Mouse (Mus musculus) lung, embryonic 14.5 days (tissue): ENCODE data around the gene Rpf1. TPM values are rescaled to one million over a fixed set of nuclear protein-coding genes. Genes with fewer than 3 reads are reported as not detected.

ENCODE experiments used
- ATAC-seq: fragments of 200-750 bp; cut with Nextera tagmentation; 2 replicates; pipeline ENCODE4 v1.8.0; 2017; ENCODE audit warnings: mild to moderate bottlenecking, moderate TSS enrichment, moderate library complexity; ENCODE audit not compliant: insufficient read depth
- DNase-seq: peaks from one replicate; pipeline ENCODE4 v3.0.0-alpha.2; 2015
- H3K27ac ChIP-seq: fragments of 300-500 bp; sonication (generic); 2 replicates; pipeline ENCODE4 v1.5.1; 2014; ENCODE audit warnings: low read depth, mild to moderate bottlenecking, moderate library complexity
- H3K27me3 ChIP-seq: fragments of 300-500 bp; sonication (generic); 2 replicates; pipeline ENCODE4 v1.6.1; 2014; ENCODE audit warnings: low read length, control low read depth; ENCODE audit not compliant: insufficient read depth
- H3K36me3 ChIP-seq: fragments of 300-500 bp; sonication (generic); 2 replicates; pipeline ENCODE4 v1.6.1; 2014; ENCODE audit warnings: control low read depth; ENCODE audit not compliant: insufficient read depth
- H3K4me1 ChIP-seq: fragments of 300-500 bp; sonication (generic); 2 replicates; pipeline ENCODE4 v1.6.1; 2014; ENCODE audit warnings: antibody characterized with exemption, control low read depth; ENCODE audit not compliant: insufficient read depth
- H3K4me2 ChIP-seq: fragments of 300-500 bp; sonication (generic); 2 replicates; pipeline ENCODE4 v1.6.1; 2014; ENCODE audit warnings: mild to moderate bottlenecking
- H3K4me3 ChIP-seq: fragments of 300-500 bp; sonication (generic); 2 replicates; pipeline ENCODE4 v1.5.1; 2014; ENCODE audit warnings: low read depth, low read length
- H3K9ac ChIP-seq: fragments of 300-500 bp; sonication (generic); 2 replicates; pipeline ENCODE4 v1.6.1; 2014
- H3K9me3 ChIP-seq: fragments of 300-500 bp; sonication (generic); 2 replicates; pipeline ENCODE4 v1.6.1; 2016; ENCODE audit warnings: low read depth, low read length, control low read depth
- CTCF ChIP-seq: IDR thresholded peaks from 2 replicates; pipeline ENCODE4 v1.5.1; 2016; ENCODE audit warnings: antibody characterized with exemption, low read depth
- WGBS: fragments of 180-500 bp; shearing (Covaris S2); extraction: QIAGEN DNeasy Blood & Tissue Kit; methylation state at CpG from one replicate; pipeline ENCODE4 v1.1.7; 2014; 5-methylcytosine and 5-hydroxymethylcytosine counted together
- polyA plus RNA-seq: library from polyadenylated mRNA; unstranded; fragments of >200 nt; fragmentation: Nextera tagmentation; extraction: Ambion mirVana; gene quantifications from 2 replicates; pipeline ENCODE4 v1.2.1, GENCODE M21; 2014

Gene Rpf1
- polyA plus RNA-seq, 1 experiment from 2014 or later: 55.7 TPM

GRCm38 (mm10) chr3:146534986-146535385, 13.8 kb upstream of the Rpf1 start:
- TF ChIP-seq CTCF: no peak
- no peaks in the 10 kb centered on the region for H3K36me3 ChIP-seq
- no peak overlapping the region for H3K27ac ChIP-seq
- ATAC-seq (no peak), DNase-seq (no peak)
- no peaks in the 10 kb centered on the region for H3K4me1 ChIP-seq
- H3K4me2 ChIP-seq: no peak overlapping the region
- WGBS: 63% methylated on average over 6 of the region's 6 CpGs
- H3K27me3 ChIP-seq: no peaks in the 10 kb centered on the region
- H3K9ac ChIP-seq: no peak overlapping the region
- H3K9me3 ChIP-seq: no peaks in the 10 kb centered on the region
- H3K4me3 ChIP-seq: no peak overlapping the region

GRCm38 (mm10) chr3:146528335-146528734, 7.1 kb upstream of the Rpf1 start:
- ATAC-seq (no peak), DNase-seq (no peak)
- Histone ChIP-seq H3K4me2 (no peak overlapping the region), H3K4me3 (no peak overlapping the region), H3K36me3 (no peaks in the 10 kb centered on the region), H3K27me3 (no peaks in the 10 kb centered on the region), H3K9me3 (no peaks in the 10 kb centered on the region), H3K9ac (no peak overlapping the region), H3K27ac (no peak overlapping the region), H3K4me1 (no peaks in the 10 kb centered on the region)
- WGBS: 45% methylated on average over 2 of the region's 2 CpGs
- TF ChIP-seq CTCF: no peak

- H3K4me1 ChIP-seq: no peaks in the 10 kb centered on the region
- H3K9ac ChIP-seq: peak overlapping the region; percentile 83
- peak overlapping the region; percentile 98 for H3K27ac ChIP-seq
- TF ChIP-seq CTCF: no peak
- peak overlapping the region; percentile 74 for H3K4me3 ChIP-seq
- DNase-seq (no peak), ATAC-seq (no peak)
- no peaks in the 10 kb centered on the region for H3K9me3 ChIP-seq
- 8% methylated on average over 8 of the region's 8 CpGs for WGBS
- H3K27me3 ChIP-seq: no peaks in the 10 kb centered on the region
- peaks cover 25% of the 10 kb centered on the region for H3K36me3 ChIP-seq
- H3K4me2 ChIP-seq: peak overlapping the region; percentile 76
Observed at GRCm38 (mm10) chr3:146521652-146522020, 407 bp upstream of the Rpf1 start.

- DNase-seq (no peak), ATAC-seq (peak; percentile 9; the same call in 1 of the 2 replicates)
- WGBS: 28% methylated on average over 5 of the region's 5 CpGs
- Histone ChIP-seq H3K27ac (peak overlapping the region; percentile 98), H3K9ac (peak overlapping the region; percentile 83), H3K4me3 (peak overlapping the region; percentile 74), H3K36me3 (peaks cover 30% of the 10 kb centered on the region), H3K4me2 (peak overlapping the region; percentile 76), H3K4me1 (no peaks in the 10 kb centered on the region), H3K27me3 (no peaks in the 10 kb centered on the region), H3K9me3 (no peaks in the 10 kb centered on the region)
- 0 out of 2 replicates have a peak, but pooled peaks have one; percentile 6 for TF ChIP-seq CTCF
Observed at GRCm38 (mm10) chr3:146520226-146520797, 917 bp downstream of the Rpf1 start.

- no peak for DNase-seq
- Histone ChIP-seq H3K9me3 (no peaks in the 10 kb centered on the region), H3K27me3 (no peaks in the 10 kb centered on the region), H3K4me2 (no peak overlapping the region), H3K4me3 (no peak overlapping the region), H3K36me3 (peaks cover 81% of the 10 kb centered on the region), H3K4me1 (peaks cover 3% of the 10 kb centered on the region; the same call in 1 of the 2 replicates), H3K27ac (no peak overlapping the region), H3K9ac (no peak overlapping the region)
- WGBS: 96% methylated on average over 7 of the region's 7 CpGs
- ATAC-seq: no peak
- TF ChIP-seq CTCF: no peak
Observed at GRCm38 (mm10) chr3:146506711-146507110, 14.5 kb downstream of the Rpf1 start.

GRCm38 (mm10) chr3:146501601-146502123, 19.6 kb downstream of the Rpf1 start:
- Histone ChIP-seq H3K9me3 (no peaks in the 10 kb centered on the region), H3K9ac (peak overlapping the region; percentile 96), H3K4me1 (peaks cover 8% of the 10 kb centered on the region; the same call in 1 of the 2 replicates), H3K4me2 (peak overlapping the region; percentile 85), H3K36me3 (peaks cover 35% of the 10 kb centered on the region), H3K4me3 (peak overlapping the region; percentile 84), H3K27me3 (no peaks in the 10 kb centered on the region), H3K27ac (no peak overlapping the region)
- no peak for ATAC-seq
- DNase-seq: no peak
- 41% methylated on average over 5 of the region's 5 CpGs for WGBS
- TF ChIP-seq CTCF: no peak

GRCm38 (mm10) chr3:146500810-146501201, 20.4 kb downstream of the Rpf1 start:
- H3K27ac ChIP-seq: peak overlapping the region; percentile 97
- H3K36me3 ChIP-seq: peaks cover 28% of the 10 kb centered on the region
- H3K9ac ChIP-seq: peak overlapping the region; percentile 96
- no peaks in the 10 kb centered on the region for H3K27me3 ChIP-seq
- no peaks in the 10 kb centered on the region for H3K9me3 ChIP-seq
- no peak for TF ChIP-seq CTCF
- H3K4me2 ChIP-seq: peak overlapping the region; percentile 85
- DNase-seq (no peak), ATAC-seq (no peak)
- H3K4me3 ChIP-seq: peak overlapping the region; percentile 84
- WGBS: 4% methylated on average over 5 of the region's 5 CpGs
- peaks cover 8% of the 10 kb centered on the region; the same call in 1 of the 2 replicates for H3K4me1 ChIP-seq
